Mouse (Mus musculus): ENCODE measurements around the gene Ang6.
"Not testable (repeated sequence)": the region's sequence is repeated elsewhere in the genome, so short reads cannot be mapped to it uniquely, and the experiment has no call there.

Gene Ang6

GRCm38 (mm10) chr14:44002169-44002568 is at the start of gene Ang6:
Ang6 (minus strand) TSS chr14:44002269.
- no peak for DNase-seq (ENCODE audit: low spot score)

GRCm38 (mm10) chr14:44046567-44046966 is 44.5 kb upstream of the Ang6 start:
- not testable (repeated sequence) for DNase-seq (ENCODE audit: low spot score)

- not testable (repeated sequence) for DNase-seq (ENCODE audit: low spot score)
These were observed 29.8 kb upstream of the Ang6 start for GRCm38 (mm10) chr14:44031828-44032227.

GRCm38 (mm10) chr14:44009686-44010085 is 7.6 kb upstream of the Ang6 start:
- DNase-seq (ENCODE audit: low spot score): not testable (repeated sequence)

- DNase-seq (ENCODE audit: low spot score): not testable (repeated sequence)
These were observed 6.0 kb upstream of the Ang6 start for GRCm38 (mm10) chr14:44008021-44008420.

- no peak for DNase-seq (ENCODE audit: low spot score)
These were observed 469 bp downstream of the Ang6 start for GRCm38 (mm10) chr14:44001600-44001999.

- DNase-seq (ENCODE audit: low spot score): not testable (repeated sequence)
These were observed 3.5 kb downstream of the Ang6 start for GRCm38 (mm10) chr14:43998455-43999000.

- peak; percentile 49 for DNase-seq (ENCODE audit: low spot score)
These were observed 14.7 kb downstream of the Ang6 start for GRCm38 (mm10) chr14:43987404-43987803.

GRCm38 (mm10) chr14:43986147-43986546 is 15.9 kb downstream of the Ang6 start:
- no peak for DNase-seq (ENCODE audit: low spot score)

- DNase-seq (ENCODE audit: low spot score): peak; percentile 10
These were observed 18.2 kb downstream of the Ang6 start for GRCm38 (mm10) chr14:43983897-43984296.

- no peak for DNase-seq (ENCODE audit: low spot score)
These were observed 18.6 kb downstream of the Ang6 start for GRCm38 (mm10) chr14:43983454-43983853.

GRCm38 (mm10) chr14:43956769-43957168 is 45.3 kb downstream of the Ang6 start, which contains the start of gene Ang5:
Ang5 (plus strand) TSS chr14:43957069.
- not testable (repeated sequence) for DNase-seq (ENCODE audit: low spot score)

- not testable (repeated sequence) for DNase-seq (ENCODE audit: low spot score)
These were observed 47.0 kb downstream of the Ang6 start for GRCm38 (mm10) chr14:43955074-43955473.

GRCm38 (mm10) chr14:43953382-43953781 is 48.7 kb downstream of the Ang6 start:
- not testable (repeated sequence) for DNase-seq (ENCODE audit: low spot score)

All from c-Kit-positive CD71-positive TER-119-positive erythroid progenitor cells, embryonic 14.5 days (primary cell).